Mouse (Mus musculus): ENCODE data around the gene Mettl26.
"Not testable (repeated sequence)": the region's sequence is repeated elsewhere in the genome, so short reads cannot be mapped to it uniquely, and the experiment has no call there.

Mettl26 gene

GRCm38 (mm10) chr17:25869498-25869897 is 5.4 kb upstream of the Mettl26 start:
- no peak for DNase-seq (ENCODE audit: low spot score)

- no peak for DNase-seq (ENCODE audit: low spot score)
Observed at GRCm38 (mm10) chr17:25869954-25870353, 4.9 kb upstream of the Mettl26 start.

- not testable (repeated sequence) for DNase-seq (ENCODE audit: low spot score)
Observed at GRCm38 (mm10) chr17:25871566-25871965, 3.3 kb upstream of the Mettl26 start.

GRCm38 (mm10) chr17:25872676-25873075 is 2.2 kb upstream of the Mettl26 start:
- no peak for DNase-seq (ENCODE audit: low spot score)

- no peak for DNase-seq (ENCODE audit: low spot score)
Observed at GRCm38 (mm10) chr17:25873405-25874147, 1.3 kb upstream of the Mettl26 start.

GRCm38 (mm10) chr17:25874148-25874720 is 640 bp upstream of the Mettl26 start:
- no peak for DNase-seq (ENCODE audit: low spot score)

GRCm38 (mm10) chr17:25875171-25876136 is 580 bp downstream of the Mettl26 start:
- DNase-seq (ENCODE audit: low spot score): peak; percentile 84

GRCm38 (mm10) chr17:25876347-25876915 is 1.6 kb downstream of the Mettl26 start:
- no peak for DNase-seq (ENCODE audit: low spot score)

GRCm38 (mm10) chr17:25877025-25877424 is 2.2 kb downstream of the Mettl26 start:
- no peak for DNase-seq (ENCODE audit: low spot score)

DNA sequence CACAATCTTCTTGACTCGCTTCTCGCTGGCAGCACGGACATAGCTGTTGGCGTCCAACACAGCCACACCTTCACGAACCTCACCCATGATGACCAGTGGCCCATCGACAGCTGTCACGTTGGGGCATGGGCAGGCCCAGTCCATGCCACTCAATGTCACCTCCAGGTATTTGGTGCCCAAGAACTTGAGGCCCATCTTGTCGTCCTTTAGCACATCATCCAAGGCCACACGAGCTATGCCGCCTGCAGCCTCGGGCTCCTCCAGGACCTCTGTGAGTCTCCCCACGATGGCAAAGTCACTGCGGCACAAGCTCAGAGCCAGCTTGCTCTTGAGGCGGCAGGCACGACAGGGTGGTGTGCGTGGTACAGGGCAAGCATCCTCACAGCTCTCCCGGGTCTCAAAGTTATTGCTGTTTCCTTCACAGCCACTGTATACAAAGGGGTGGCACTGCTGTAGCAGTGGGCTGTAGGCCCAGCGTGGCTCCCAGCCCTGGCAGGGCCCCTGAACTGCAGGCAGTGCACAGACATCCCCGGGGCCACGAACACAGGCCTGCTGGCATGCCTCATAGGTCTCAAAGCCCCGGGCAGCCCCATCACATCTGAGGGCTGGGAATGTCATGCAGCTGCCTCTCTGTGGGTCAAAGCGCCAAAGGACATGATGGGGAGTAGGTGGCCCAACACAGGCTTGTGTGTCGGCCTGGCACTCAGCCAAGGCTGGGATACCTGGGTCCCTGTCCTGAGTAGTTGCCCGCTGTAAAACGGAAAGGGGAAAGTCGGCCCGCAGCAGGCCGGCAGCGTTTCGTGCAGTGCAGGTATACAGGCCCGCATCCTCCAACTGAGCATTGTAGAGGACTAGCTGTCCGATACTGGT is 3.1 kb downstream of the Mettl26 start:
- DNase-seq (ENCODE audit: low spot score): no peak

DNA sequence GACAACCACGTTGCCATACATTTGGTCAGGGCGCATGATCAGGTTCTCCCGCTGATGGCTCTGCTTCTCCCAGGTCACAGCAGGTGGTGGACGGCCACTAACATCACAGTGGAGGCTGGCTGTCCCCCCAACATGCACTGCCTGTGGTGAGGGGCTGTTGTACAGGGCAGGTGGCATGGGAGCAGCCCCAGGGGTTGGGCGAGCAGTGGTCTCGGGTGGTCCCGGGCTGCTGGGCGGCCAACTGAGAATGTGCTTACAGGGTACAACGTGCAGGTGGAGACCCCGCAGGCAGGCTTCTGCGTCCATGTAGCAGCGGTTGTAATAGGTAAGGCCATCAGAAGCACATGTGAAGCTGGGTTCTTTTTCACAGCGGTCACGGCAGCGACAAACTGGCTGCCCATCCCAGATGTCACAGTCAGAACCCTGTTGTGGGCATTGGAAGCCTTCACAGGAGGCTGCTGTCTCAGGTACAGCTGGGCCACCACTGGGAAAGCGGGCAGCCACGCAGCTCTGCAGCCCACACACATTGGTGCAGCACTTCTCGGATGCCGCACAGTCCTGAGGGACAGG is 3.8 kb downstream of the Mettl26 start:
- no peak for DNase-seq (ENCODE audit: low spot score)

- no peak for DNase-seq (ENCODE audit: low spot score)
Observed at GRCm38 (mm10) chr17:25879261-25879660, 4.4 kb downstream of the Mettl26 start.

- DNase-seq (ENCODE audit: low spot score): no peak
Observed at GRCm38 (mm10) chr17:25879750-25880149, 4.9 kb downstream of the Mettl26 start.

DNA sequence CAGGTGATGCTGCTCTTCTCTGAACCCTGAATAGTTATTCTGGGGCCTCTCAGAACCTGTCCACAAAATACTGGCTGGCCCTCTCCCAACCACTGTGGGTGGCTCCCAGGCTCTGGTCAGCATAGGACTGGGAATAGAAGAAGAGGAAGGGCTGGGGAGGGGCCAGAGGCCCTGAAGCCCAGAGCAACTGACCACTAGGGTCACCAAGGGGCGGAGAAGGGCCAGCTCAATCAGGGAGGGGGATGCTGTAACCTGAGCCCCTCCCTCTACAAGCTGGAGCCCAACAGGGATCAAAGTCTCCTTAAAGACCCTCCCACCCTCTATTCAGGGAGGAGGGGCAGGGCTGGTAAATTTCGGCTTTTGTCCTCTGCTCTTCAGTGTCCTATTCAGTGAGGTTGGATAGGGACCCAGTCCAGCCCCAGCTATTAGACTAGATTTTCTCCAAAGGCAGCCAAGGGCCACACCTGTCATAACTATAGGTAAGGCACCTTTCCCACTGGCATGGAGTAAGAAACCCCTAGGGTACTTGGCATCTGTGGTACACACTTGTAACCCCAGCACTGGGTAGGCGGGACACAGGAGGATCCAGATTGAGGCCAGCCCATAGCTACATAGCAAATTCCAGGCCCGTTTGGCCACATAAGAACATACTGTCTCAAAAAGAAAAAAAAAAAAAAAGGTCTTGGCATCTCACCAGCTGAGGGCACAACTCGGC is 5.5 kb downstream of the Mettl26 start, which contains the start of gene Wfikkn1:
TSS of gene Wfikkn1 (minus strand) at position 663 of the 715 bp plus-strand sequence.
- no peak for DNase-seq (ENCODE audit: low spot score)

- no peak for DNase-seq (ENCODE audit: low spot score)
Observed at GRCm38 (mm10) chr17:25880913-25881641, 6.2 kb downstream of the Mettl26 start.

DNA sequence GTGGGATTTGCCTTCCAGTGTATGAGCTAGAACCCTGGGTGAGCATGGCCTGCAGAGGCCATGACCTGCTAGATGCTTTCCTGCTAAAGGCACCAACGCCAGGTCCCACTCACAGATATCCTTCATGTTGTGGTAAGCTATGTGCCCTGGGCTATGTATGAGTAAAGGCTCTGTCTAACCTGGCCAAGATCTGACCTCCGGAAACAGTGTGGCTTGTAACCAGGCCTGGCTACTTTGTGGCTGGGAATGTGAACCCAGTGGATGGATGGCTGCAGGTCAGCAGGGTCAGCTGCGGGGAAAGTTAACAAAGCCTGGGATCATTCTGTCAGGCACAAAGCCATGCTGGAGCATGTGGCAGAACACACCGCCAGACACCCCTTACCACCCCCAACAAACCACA is 6.8 kb downstream of the Mettl26 start:
- no peak for DNase-seq (ENCODE audit: low spot score)

- no peak for DNase-seq (ENCODE audit: low spot score)
Observed at GRCm38 (mm10) chr17:25882306-25882705, 7.4 kb downstream of the Mettl26 start.

- no peak for DNase-seq (ENCODE audit: low spot score)
Observed at GRCm38 (mm10) chr17:25883268-25883667, 8.4 kb downstream of the Mettl26 start.

- DNase-seq (ENCODE audit: low spot score): no peak
Observed at GRCm38 (mm10) chr17:25883824-25884223, 8.9 kb downstream of the Mettl26 start.
